Mouse (Mus musculus) frontal cortex, postnatal 10 days (tissue): ENCODE measurements at regions not wholly inside any gene's neighbourhood (a gene's known extent, or its start where the extent isn't known, plus 50 kb on each side); places are given as distances from the start of the nearest gene placed in this dataset.

Experiments used
- DNase-seq, 2 experiments: peaks; one replicate each; pipeline ENCODE4 v3.0.0; 2022; ENCODE audit warnings: low spot score in 2 of 2, mixed read lengths in 1 of 2

DNA sequence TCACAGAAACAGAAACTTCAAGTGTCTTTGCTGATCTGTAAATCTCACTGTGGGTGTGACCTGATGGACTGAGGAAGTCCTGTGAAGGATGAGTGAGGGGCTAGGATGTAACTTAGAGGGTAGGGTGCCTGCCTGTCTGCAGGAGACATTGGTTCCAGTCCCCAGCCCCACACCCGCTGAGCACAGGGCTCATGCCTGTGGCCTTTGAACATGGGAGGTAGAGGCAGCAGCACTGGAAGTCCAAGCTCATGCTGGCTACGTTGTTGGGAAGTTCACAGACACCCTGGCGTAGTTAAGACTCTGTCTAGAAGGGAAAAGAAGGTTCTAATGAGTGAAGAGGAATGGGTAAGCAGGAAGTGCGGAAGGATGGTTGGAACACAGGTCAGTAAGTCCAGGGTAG, 59.7 kb upstream of the Tgm3 start:
- DNase-seq, result no peak

DNA sequence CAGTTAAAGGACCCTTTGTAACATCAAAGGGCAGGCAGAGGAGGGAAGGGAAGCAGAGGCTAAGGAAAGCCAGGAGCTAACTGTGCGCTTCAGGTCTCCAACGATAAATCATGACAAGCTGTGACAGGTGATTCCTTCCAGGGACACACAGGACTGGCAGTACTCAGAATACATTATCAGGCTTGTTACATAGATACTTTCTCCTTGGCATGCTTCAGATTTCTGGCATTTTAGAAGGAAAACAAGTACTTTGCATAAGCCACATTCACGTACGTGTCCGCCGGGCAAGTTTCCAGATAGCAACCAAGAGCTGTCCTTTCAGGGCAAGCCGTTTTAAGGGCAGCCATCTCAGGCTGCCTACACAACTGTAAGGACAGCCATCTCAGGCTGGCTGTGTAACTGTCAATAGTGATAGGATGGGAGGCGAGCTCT, 56.9 kb upstream of the Tgm3 start:
- DNase-seq, result no peak

DNA sequence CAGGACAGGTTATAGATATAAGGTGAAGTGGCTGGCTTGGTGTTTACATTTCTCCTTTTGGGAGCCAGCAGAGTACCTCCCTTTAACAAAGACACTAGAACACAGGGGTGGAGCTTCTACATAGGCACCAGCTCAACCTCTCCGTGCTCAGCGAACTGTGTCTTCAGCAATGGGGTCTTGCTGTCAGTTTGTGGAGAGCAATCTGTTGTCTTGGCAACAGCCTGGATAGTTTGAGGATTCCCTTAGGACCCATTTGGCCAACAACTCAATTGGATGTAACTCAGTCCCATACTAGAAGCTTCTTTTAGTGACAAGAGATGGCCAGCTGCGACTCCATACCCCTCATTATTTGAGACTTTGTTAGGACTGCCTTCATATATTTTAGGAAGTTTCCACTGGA, 54.0 kb upstream of the Tgm3 start:
- no peak for DNase-seq

DNA sequence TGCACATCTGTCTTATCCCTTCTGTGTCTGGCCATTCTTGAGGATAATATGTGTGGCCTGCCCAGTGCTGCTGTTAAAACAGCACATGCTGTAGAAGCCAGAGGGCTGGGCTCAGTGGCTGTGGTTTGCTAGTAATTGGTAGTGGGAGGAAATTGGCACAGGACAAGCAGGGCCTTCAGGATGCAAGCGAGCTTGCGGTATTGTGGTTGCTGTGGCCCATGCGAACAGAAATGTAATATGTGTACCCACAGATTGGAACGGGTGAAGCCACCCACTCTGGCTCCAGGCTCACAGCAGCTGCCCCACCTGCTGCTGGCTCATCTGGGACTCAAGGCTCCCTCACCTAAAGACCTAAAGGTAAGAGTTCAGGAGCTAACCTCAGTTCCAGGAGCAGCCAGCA, 51.8 kb upstream of the Tgm3 start:
- no peak for DNase-seq

DNA sequence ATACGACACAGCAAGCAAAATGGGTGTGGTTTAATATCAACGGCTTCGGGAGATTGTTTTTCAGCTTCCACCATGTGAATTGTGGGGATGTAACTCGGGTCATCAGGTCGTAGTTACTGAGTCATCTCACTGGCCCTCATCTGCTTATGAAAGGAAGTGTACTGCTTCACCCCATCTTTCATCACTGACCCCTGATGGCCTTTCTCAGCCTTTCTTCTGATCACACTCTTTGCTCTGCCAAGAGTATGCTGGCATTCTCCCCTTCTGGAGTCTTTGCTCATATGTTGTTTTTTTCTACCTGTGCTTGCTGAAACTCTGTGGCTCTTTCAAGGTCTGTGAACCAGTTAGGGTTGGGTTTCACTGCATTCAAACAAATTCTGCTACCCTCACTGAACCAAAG, 50.6 kb upstream of the Tgm3 start:
- no peak for DNase-seq
